Mouse (Mus musculus) embryonic facial prominence, embryonic 14.5 days (tissue): Measurements from ENCODE around the gene Olfr773. TPM values are rescaled to one million over a fixed set of nuclear protein-coding genes. Genes with fewer than 3 reads are reported as not detected.
"Not testable (repeated sequence)": the region's sequence is repeated elsewhere in the genome, so short reads cannot be mapped to it uniquely, and the experiment has no call there.

ENCODE experiments used
- ATAC-seq: fragments of 200-750 bp; cut with Nextera tagmentation; 2 replicates; pipeline ENCODE4 v1.8.0; 2017; ENCODE audit warnings: low read depth, moderate number of reproducible peaks, moderate TSS enrichment
- DNase-seq: peaks from one replicate; pipeline ENCODE4 v3.0.0-alpha.2; 2015; ENCODE audit warnings: low spot score
- H3K27ac ChIP-seq: fragments of 300-500 bp; sonication (generic); replicated peaks from 2 replicates; pipeline ENCODE4 v1.5.1; 2014; ENCODE audit warnings: low read depth, mild to moderate bottlenecking, low read length, moderate library complexity
- H3K27me3 ChIP-seq: fragments of 300-500 bp; sonication (generic); replicated peaks from 2 replicates; pipeline ENCODE4 v1.6.1; 2014; ENCODE audit warnings: low read length; ENCODE audit not compliant: control insufficient read depth, insufficient read depth
- H3K36me3 ChIP-seq: fragments of 300-500 bp; sonication (generic); 2 replicates; pipeline ENCODE4 v1.6.1; 2014; ENCODE audit warnings: low read length, mixed read lengths; ENCODE audit not compliant: control insufficient read depth, insufficient read depth
- H3K4me1 ChIP-seq: fragments of 300-500 bp; sonication (generic); 2 replicates; pipeline ENCODE4 v1.6.1; 2014; ENCODE audit warnings: antibody characterized with exemption, low read length; ENCODE audit not compliant: control insufficient read depth, insufficient read depth
- H3K4me2 ChIP-seq: fragments of 300-500 bp; sonication (generic); 2 replicates; pipeline ENCODE4 v1.6.1; 2014; ENCODE audit warnings: low read depth, mild to moderate bottlenecking, low read length, moderate library complexity, mixed read lengths
- H3K4me3 ChIP-seq: fragments of 300-500 bp; sonication (generic); 2 replicates; pipeline ENCODE4 v1.5.1; 2014; ENCODE audit warnings: low read depth, mild to moderate bottlenecking, low read length
- H3K9ac ChIP-seq: fragments of 300-500 bp; sonication (generic); 2 replicates; pipeline ENCODE4 v1.6.1; 2014; ENCODE audit warnings: low read depth, mild to moderate bottlenecking, low read length, moderate library complexity, mixed read lengths
- H3K9me3 ChIP-seq: fragments of 300-500 bp; sonication (generic); 2 replicates; pipeline ENCODE4 v1.6.1; 2016; ENCODE audit warnings: low read length; ENCODE audit not compliant: control insufficient read depth
- WGBS: fragments of 180-500 bp; shearing (Covaris S2); extraction: QIAGEN DNeasy Blood & Tissue Kit; methylation state at CpG from one replicate; pipeline ENCODE4 v1.1.7; 2014; 5-methylcytosine and 5-hydroxymethylcytosine counted together
- polyA plus RNA-seq: library from polyadenylated mRNA; unstranded; fragments of >200 nt; fragmentation: Nextera tagmentation; extraction: Ambion mirVana; gene quantifications from 2 replicates; pipeline ENCODE4 v1.2.1, GENCODE M21; 2014

Olfr773 gene
- not detected in 2 replicates for polyA plus RNA-seq

DNA sequence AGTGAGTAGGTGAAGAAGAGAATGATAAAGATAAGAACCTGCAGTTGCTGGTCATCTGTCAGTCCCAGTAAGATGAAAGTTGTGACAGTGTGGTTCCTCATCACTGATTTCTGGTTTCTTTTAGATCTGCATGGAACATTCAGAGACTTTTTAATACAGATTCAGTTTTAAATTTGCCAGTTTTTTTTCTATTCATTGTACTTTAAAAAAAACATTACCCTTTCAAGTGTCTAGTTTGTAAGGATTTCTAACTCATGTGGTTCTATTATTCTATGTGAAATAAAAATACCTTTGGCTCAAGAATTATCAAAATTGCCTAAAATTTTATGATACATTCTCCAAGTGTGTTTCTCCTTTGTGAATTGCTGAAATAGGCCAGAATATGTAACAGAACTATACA is at the start of gene Olfr773:
Gene Olfr773, minus strand, starts transcription at position 101 of the 400 bp plus-strand sequence.
- H3K4me1 ChIP-seq, H3K27ac ChIP-seq, DNase-seq, H3K9ac ChIP-seq, H3K27me3 ChIP-seq, H3K4me2 ChIP-seq, H3K9me3 ChIP-seq, H3K36me3 ChIP-seq, H3K4me3 ChIP-seq, ATAC-seq: not testable (repeated sequence)

DNA sequence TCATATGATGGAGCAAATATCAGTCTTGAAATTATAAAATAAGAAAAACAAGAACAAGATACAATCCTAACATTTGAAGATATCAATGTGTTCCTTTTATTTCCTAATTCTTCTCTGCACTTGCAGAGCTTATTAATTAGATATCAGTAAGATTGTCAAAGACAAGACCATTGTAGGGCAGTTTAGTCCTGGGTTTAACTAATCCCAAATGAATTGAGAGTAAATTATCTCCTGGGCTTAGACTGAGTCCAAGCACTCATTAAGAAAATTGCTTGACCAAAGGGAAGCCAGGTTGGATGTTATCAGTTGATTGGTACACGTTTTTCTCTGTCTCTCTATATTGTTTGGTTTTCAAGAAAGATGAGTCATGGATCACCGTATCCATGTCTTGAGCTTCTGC is 48.7 kb upstream of the Olfr773 start, which contains the start of gene Olfr774:
Gene Olfr774, plus strand, starts transcription at position 301 of the 400 bp plus-strand sequence.
- DNase-seq = no peak
- H3K36me3 ChIP-seq = no peaks in the 10 kb centered on the region
- no peaks in the 10 kb centered on the region for H3K4me1 ChIP-seq
- H3K27me3 ChIP-seq = no peaks in the 10 kb centered on the region
- no peaks in the 10 kb centered on the region for H3K9me3 ChIP-seq
- no peak within 1 kb of the TSS for H3K4me2 ChIP-seq
- 69% methylated on average over 2 of the region's 2 CpGs for WGBS
- H3K27ac ChIP-seq = no peak within 1 kb of the TSS
- H3K9ac ChIP-seq = no peak within 1 kb of the TSS
- H3K4me3 ChIP-seq = no peak within 1 kb of the TSS
- ATAC-seq = no peak

DNA sequence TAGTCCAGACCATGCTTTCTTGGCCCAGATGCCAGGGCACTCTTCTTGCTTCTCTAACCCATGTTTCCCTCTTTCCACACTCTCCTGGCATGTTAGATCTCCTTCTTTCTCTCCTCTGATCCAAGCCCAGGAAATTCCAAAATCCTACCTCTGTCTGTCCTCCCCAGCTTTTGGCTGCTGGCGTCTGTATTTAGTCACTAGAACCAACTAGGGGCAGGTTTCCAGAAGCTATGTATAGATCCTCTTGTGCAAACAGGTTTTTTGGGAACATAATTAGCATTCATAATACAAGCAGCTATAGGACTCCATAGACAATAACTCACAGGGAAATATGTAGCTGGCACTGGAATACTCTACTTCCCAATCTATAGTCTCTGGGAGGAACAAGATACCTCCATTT is 43.5 kb upstream of the Olfr773 start:
- Histone ChIP-seq H3K27ac (no peak overlapping the region), H3K4me1 (no peaks in the 10 kb centered on the region), H3K36me3 (no peaks in the 10 kb centered on the region)

DNA sequence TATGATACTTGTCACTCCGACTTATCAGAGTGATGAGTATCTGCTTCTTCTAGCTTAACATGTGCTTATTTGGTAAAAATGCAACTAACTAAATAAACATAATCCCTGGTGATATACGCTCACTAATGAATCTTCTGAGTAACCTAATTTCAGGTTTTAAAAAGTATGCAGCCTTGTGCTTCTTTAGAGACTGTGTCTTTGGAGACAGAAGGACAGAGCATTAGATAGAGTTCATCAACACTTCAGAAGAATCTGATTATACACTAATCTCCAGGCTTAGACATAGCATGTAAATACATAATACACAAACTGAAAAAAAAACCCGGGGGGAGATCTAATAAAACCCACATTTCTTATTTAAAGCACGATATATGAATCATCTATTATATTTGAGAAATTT is 9.4 kb downstream of the Olfr773 start, which contains the start of gene Olfr772:
Gene Olfr772, minus strand, starts transcription at position 101 of the 400 bp plus-strand sequence.
- not testable (repeated sequence) for H3K4me3 ChIP-seq, H3K36me3 ChIP-seq, H3K9ac ChIP-seq, DNase-seq, ATAC-seq, H3K27ac ChIP-seq, H3K9me3 ChIP-seq, H3K4me2 ChIP-seq, H3K4me1 ChIP-seq, H3K27me3 ChIP-seq
- WGBS = 88% methylated on average over 3 of the region's 4 CpGs

More for the DNA sequence above, 43.5 kb upstream of the Olfr773 start:
- Histone ChIP-seq H3K27me3 (no peaks in the 10 kb centered on the region), H3K9me3 (no peaks in the 10 kb centered on the region), H3K4me2 (no peak overlapping the region), H3K4me3 (no peak overlapping the region), H3K9ac (no peak overlapping the region)
- ATAC-seq = no peak
- 70% methylated on average over 1 of the region's 1 CpGs for WGBS
- no peak for DNase-seq

DNA sequence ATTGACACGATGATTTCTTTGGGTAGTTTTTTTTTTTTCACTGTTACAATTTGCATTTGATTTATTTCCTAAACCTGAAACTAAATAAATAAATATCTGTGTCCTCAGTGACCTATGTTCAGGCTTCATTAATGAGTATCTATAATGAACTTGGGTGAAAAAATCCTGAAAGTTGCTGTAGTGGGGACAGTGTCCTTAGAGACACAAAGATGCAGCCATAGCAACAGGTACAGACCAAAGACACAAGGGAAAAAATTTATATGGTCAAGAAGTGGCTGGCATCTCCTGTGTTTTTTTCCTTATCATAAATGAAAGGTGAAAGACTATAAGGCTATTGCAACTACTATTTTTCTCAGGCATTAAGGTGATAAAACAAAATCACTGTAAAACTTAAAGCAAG is 22.6 kb downstream of the Olfr773 start, which contains the start of gene Olfr771:
Gene Olfr771, minus strand, starts transcription at position 101 of the 400 bp plus-strand sequence.
- Histone ChIP-seq H3K9ac (no peak within 1 kb of the TSS), H3K36me3 (no peaks in the 10 kb centered on the region), H3K27me3 (no peaks in the 10 kb centered on the region), H3K4me3 (no peak within 1 kb of the TSS), H3K9me3 (no peaks in the 10 kb centered on the region), H3K4me1 (no peaks in the 10 kb centered on the region), H3K4me2 (no peak within 1 kb of the TSS), H3K27ac (no peak within 1 kb of the TSS)
- ATAC-seq (no peak), DNase-seq (no peak)
- WGBS = 69% methylated on average over 1 of the region's 1 CpGs

DNA sequence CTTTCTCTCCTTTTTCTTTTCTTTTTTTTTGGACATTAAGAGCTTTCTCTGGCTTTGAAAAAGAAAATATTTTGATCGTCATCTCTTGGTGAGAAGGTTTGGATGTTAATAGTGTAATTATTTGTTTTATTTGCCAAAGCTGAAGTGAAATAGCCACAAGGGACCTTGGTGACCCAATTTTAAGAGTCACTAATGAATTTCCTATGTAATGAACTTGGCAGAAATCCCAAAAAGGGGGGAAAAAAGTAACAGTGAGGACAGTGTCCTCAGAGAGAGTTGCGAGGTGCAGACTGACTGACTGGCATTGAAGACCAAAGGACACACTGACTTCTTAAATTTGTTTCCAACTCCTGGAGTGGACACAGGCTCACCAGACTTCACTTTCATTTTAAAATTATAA is 48.3 kb downstream of the Olfr773 start, which contains the start of gene Olfr770:
Gene Olfr770, minus strand, starts transcription at position 101 of the 400 bp plus-strand sequence.
- 80% methylated on average over 2 of the region's 2 CpGs for WGBS
- H3K9ac ChIP-seq = no peak within 1 kb of the TSS
- H3K9me3 ChIP-seq = no peaks in the 10 kb centered on the region
- H3K4me3 ChIP-seq = no peak within 1 kb of the TSS
- no peak for DNase-seq
- no peak within 1 kb of the TSS for H3K4me2 ChIP-seq
- H3K4me1 ChIP-seq = no peaks in the 10 kb centered on the region
- H3K27me3 ChIP-seq = no peaks in the 10 kb centered on the region
- H3K36me3 ChIP-seq = no peaks in the 10 kb centered on the region
- no peak for ATAC-seq
- H3K27ac ChIP-seq = no peak within 1 kb of the TSS

Other genes starting within 250 kb of the Olfr773 start
- not detected in 2 replicates for gene Mettl7b, start 226.4 kb downstream of the Olfr773 start, polyA plus RNA-seq
- gene Olfr9, start 198.0 kb downstream of the Olfr773 start, polyA plus RNA-seq = not detected in 2 replicates
- gene Olfr763, start 176.6 kb downstream of the Olfr773 start, polyA plus RNA-seq = not detected in 2 replicates
- not detected in 2 replicates for gene Olfr764-ps1, start 147.5 kb downstream of the Olfr773 start, polyA plus RNA-seq
- gene Olfr765, start 137.4 kb downstream of the Olfr773 start, polyA plus RNA-seq = not detected in 2 replicates
- gene Olfr766-ps1, start 118.4 kb downstream of the Olfr773 start, polyA plus RNA-seq = not detected in 2 replicates
- not detected in 2 replicates for gene Olfr767, start 104.5 kb downstream of the Olfr773 start, polyA plus RNA-seq
- gene Olfr768, start 88.0 kb downstream of the Olfr773 start, polyA plus RNA-seq = not detected in 2 replicates
- gene Olfr769, start 69.6 kb downstream of the Olfr773 start, polyA plus RNA-seq = 0.04 and 0.12 TPM in 2 replicates
- not detected in 2 replicates for gene Olfr770, start 48.4 kb downstream of the Olfr773 start, polyA plus RNA-seq
- not detected in 2 replicates for gene Olfr771, start 22.7 kb downstream of the Olfr773 start, polyA plus RNA-seq
- not detected in 2 replicates for gene Olfr772, start 9.5 kb downstream of the Olfr773 start, polyA plus RNA-seq
- not detected in 2 replicates for gene Olfr774, start 48.8 kb upstream of the Olfr773 start, polyA plus RNA-seq
- not detected in 2 replicates for gene Olfr775, start 61.0 kb upstream of the Olfr773 start, polyA plus RNA-seq
- gene Olfr776, start 71.7 kb upstream of the Olfr773 start, polyA plus RNA-seq = 0.08 TPM in 1 of 2 replicates, not detected in the other
- gene Olfr777, start 84.1 kb upstream of the Olfr773 start, polyA plus RNA-seq = not detected in 2 replicates
- not detected in 2 replicates for gene Olfr780, start 130.7 kb upstream of the Olfr773 start, polyA plus RNA-seq
- not detected in 2 replicates for gene Olfr781, start 141.4 kb upstream of the Olfr773 start, polyA plus RNA-seq
- not detected in 2 replicates for gene Olfr782, start 161.4 kb upstream of the Olfr773 start, polyA plus RNA-seq
- 0.14 TPM in 1 of 2 replicates, not detected in the other for gene Olfr784, start 196.7 kb upstream of the Olfr773 start, polyA plus RNA-seq
- not detected in 2 replicates for gene Olfr785, start 218.0 kb upstream of the Olfr773 start, polyA plus RNA-seq
- not detected in 2 replicates for gene Olfr786, start 239.9 kb upstream of the Olfr773 start, polyA plus RNA-seq